In the genomic region with DNA sequence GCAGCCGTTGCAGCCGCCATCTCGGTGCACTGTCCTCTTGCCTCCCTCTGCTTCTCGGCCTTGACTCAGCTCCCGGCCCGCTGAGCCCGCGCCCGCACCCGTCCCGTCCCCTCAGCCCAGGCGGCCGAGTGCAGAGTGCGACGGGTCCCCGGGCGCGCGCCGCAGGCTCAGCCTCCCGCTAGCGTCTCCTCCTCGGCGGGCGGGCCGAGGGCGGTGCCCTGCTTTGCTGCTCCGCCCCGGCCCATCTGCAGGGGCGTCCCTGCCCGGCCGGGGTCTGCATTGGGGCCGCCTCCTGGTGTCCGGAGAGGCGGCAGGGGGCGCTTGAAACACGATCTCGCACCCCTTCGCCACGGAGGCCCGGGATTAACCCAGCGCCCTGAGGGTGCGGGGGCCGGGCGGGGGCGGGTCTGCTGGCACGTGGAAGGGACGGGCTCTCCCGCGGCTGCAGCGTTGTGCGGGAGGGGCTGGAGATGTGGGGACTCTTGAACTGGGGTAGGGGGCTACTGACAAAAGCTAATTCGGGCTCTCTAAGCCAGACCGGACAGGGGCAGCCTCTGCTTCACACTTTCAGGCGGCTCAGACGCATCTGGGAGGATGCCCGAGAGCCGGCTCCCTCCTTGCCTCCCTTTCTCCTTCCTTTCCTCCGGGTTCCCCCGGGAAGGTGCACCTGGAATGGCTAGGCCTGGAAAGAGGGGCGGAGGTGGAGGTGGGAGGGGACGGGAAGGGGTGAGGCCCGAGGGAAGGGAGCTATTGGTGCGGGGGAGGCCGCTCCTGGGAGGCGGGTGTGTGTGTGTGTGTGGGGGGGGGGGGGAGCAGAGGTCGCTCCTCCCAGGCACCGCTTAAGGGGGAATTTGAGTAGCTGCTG, we compare ENCODE assay signal across 8 mouse cellular contexts. TPM values are rescaled to one million over a fixed set of nuclear protein-coding genes. Genes with fewer than 3 reads are reported as not detected.
DNase-seq lines count a peak whose midpoint lies in the region; ATAC-seq and TF ChIP-seq lines count a peak whose summit lies in the region.

No protein-coding gene starts in this region.

- peak; percentile 52; the same call in 1 of the 2 replicates for TF ChIP-seq POLR2A in bone marrow, adult 2 months (IDR thresholded peaks at IDR 0.05; ENCODE audit: borderline replicate concordance, control insufficient read depth, low read depth, low read length)

- peak; percentile 80 for DNase-seq in CD4-positive helper T cell, adult 2 months (ENCODE audit: low read depth, low spot score)
- DNase-seq in liver, embryonic 13.5 days = peak; percentile 79
- DNase-seq in neural tube, embryonic 10.5 days (ENCODE audit: extremely low spot score, low spot score) = peak; percentile 91

- peak; percentile 45 for ATAC-seq in erythroblast, adult 5-6 weeks (replicated peaks; ENCODE audit: low FRiP score, poor library complexity, severe bottlenecking)
- peak; percentile 85 for ATAC-seq in heart, embryonic 12.5 days (ENCODE audit: insufficient number of reproducible peaks, low FRiP score)
- peak; percentile 87 for ATAC-seq in kidney, embryonic 16.5 days (ENCODE audit: low FRiP score, low TSS enrichment)
- peak; percentile 65 for ATAC-seq in liver, embryonic 13.5 days (ENCODE audit: low read depth)
- ATAC-seq in stomach, embryonic 16.5 days (ENCODE audit: insufficient read depth, low FRiP score) = peak; percentile 81

- no peaks in the 10 kb centered on the region for H3K4me1 ChIP-seq in bone marrow, adult 2 months (ENCODE audit: control insufficient read depth, insufficient read depth, low read length)
- peaks cover 44% of the 10 kb centered on the region for H3K4me1 ChIP-seq in heart, embryonic 12.5 days (replicated peaks)
- peaks cover 21% of the 10 kb centered on the region for H3K4me1 ChIP-seq in kidney, embryonic 16.5 days (ENCODE audit: insufficient read depth, low read length)
- peaks cover 74% of the 10 kb centered on the region for H3K4me1 ChIP-seq in liver, embryonic 13.5 days (replicated peaks)
- peaks cover 26% of the 10 kb centered on the region for H3K4me1 ChIP-seq in stomach, embryonic 16.5 days (ENCODE audit: control insufficient read depth, insufficient read depth, low read length)

- peak overlapping the region; percentile 82 for H3K4me2 ChIP-seq in heart, embryonic 12.5 days
- peak overlapping the region; percentile 90 for H3K4me2 ChIP-seq in kidney, embryonic 16.5 days (replicated peaks; ENCODE audit: low read depth, low read length)
- H3K4me2 ChIP-seq in liver, embryonic 13.5 days = peak overlapping the region; percentile 98
- peak overlapping the region; percentile 67 for H3K4me2 ChIP-seq in stomach, embryonic 16.5 days (ENCODE audit: low read depth, low read length)

- WGBS in bone marrow, adult 2 months = under 1% methylated on average over 68 of the region's 68 CpGs
- WGBS in heart, embryonic 12.5 days = 1% methylated on average over 63 of the region's 68 CpGs
- 0% methylated on average over 58 of the region's 68 CpGs for WGBS in kidney, embryonic 16.5 days
- WGBS in liver, embryonic 13.5 days (ENCODE audit: insufficient replicate concordance) = under 1% methylated on average over 59 of the region's 68 CpGs
- WGBS in stomach, embryonic 16.5 days = under 1% methylated on average over 67 of the region's 68 CpGs

- H3K36me3 ChIP-seq in heart, embryonic 12.5 days = peaks cover 27% of the 10 kb centered on the region
- peaks cover 27% of the 10 kb centered on the region for H3K36me3 ChIP-seq in kidney, embryonic 16.5 days (ENCODE audit: insufficient read depth, low read length)
- H3K36me3 ChIP-seq in liver, embryonic 13.5 days = peaks cover 33% of the 10 kb centered on the region
- H3K36me3 ChIP-seq in stomach, embryonic 16.5 days (ENCODE audit: control insufficient read depth, insufficient read depth, low read length) = no peaks in the 10 kb centered on the region

- TF ChIP-seq CTCF in bone marrow, adult 2 months (IDR thresholded peaks at IDR 0.05; ENCODE audit: control insufficient read depth, insufficient read depth, low read length) = no peak

- peak overlapping the region; percentile 63 for H3K4me3 ChIP-seq in bone marrow, adult 2 months (replicated peaks; ENCODE audit: control insufficient read depth, low read depth, low read length)
- peak overlapping the region; percentile 62 for H3K4me3 ChIP-seq in heart, embryonic 12.5 days
- H3K4me3 ChIP-seq in kidney, embryonic 16.5 days (ENCODE audit: low read length) = peak overlapping the region; percentile 63
- peak overlapping the region; percentile 83 for H3K4me3 ChIP-seq in liver, embryonic 13.5 days (replicated peaks)
- H3K4me3 ChIP-seq in stomach, embryonic 16.5 days (replicated peaks; ENCODE audit: low read length) = peak overlapping the region; percentile 70

- H3K9ac ChIP-seq in heart, embryonic 12.5 days = peak overlapping the region; percentile 76
- peak overlapping the region; percentile 81 for H3K9ac ChIP-seq in kidney, embryonic 16.5 days (replicated peaks; ENCODE audit: low read length)
- peak overlapping the region; percentile 90 for H3K9ac ChIP-seq in liver, embryonic 13.5 days
- peak overlapping the region; percentile 72 for H3K9ac ChIP-seq in stomach, embryonic 16.5 days (ENCODE audit: low read length)

- no peaks in the 10 kb centered on the region for H3K9me3 ChIP-seq in heart, embryonic 12.5 days (replicated peaks)
- no peaks in the 10 kb centered on the region for H3K9me3 ChIP-seq in kidney, embryonic 16.5 days (ENCODE audit: low read length)
- no peaks in the 10 kb centered on the region for H3K9me3 ChIP-seq in liver, embryonic 13.5 days (replicated peaks)
- no peaks in the 10 kb centered on the region for H3K9me3 ChIP-seq in stomach, embryonic 16.5 days (replicated peaks; ENCODE audit: control insufficient read depth, low read length)

- H3K27me3 ChIP-seq in heart, embryonic 12.5 days (replicated peaks) = no peaks in the 10 kb centered on the region
- no peaks in the 10 kb centered on the region for H3K27me3 ChIP-seq in kidney, embryonic 16.5 days (ENCODE audit: insufficient read depth, low read length)
- no peaks in the 10 kb centered on the region for H3K27me3 ChIP-seq in liver, embryonic 13.5 days
- H3K27me3 ChIP-seq in stomach, embryonic 16.5 days (ENCODE audit: control insufficient read depth, insufficient read depth, low read length) = no peaks in the 10 kb centered on the region

- H3K27ac ChIP-seq in bone marrow, adult 2 months (ENCODE audit: control insufficient read depth, insufficient read depth, low read depth, low read length, poor library complexity) = peak overlapping the region; percentile 57; the same call in 1 of the 2 replicates
- H3K27ac ChIP-seq in heart, embryonic 12.5 days (ENCODE audit: poor library complexity, severe bottlenecking) = peak overlapping the region; percentile 91
- H3K27ac ChIP-seq in kidney, embryonic 16.5 days (ENCODE audit: low read length) = peak overlapping the region; percentile 98
- peak overlapping the region; percentile 93 for H3K27ac ChIP-seq in liver, embryonic 13.5 days
- peak overlapping the region; percentile 92 for H3K27ac ChIP-seq in stomach, embryonic 16.5 days (ENCODE audit: low read length)

RNA-seq across cellular contexts. Expression of a gene that starts 1.3 kb away (rescaled TPM):
- polyA plus RNA-seq in bone marrow, adult 2 months (2011; ENCODE audit: insufficient read depth, insufficient read length, low replicate concordance, missing spikeins) = 31.6 and 50.1 TPM in 2 replicates
- 7.9 and 15.9 TPM in 2 replicates for total RNA-seq in erythroblast, adult 5-6 weeks (2015; ENCODE audit: low replicate concordance)
- total RNA-seq in erythroblast, adult 5-6 weeks (2017; ENCODE audit: low replicate concordance) = 4.0 and 4.3 TPM in 2 replicates
- polyA plus RNA-seq in heart, embryonic 12.5 days (2016; fragmentation: Nextera tagmentation; extraction: Ambion mirVana) = 45.0 and 50.5 TPM in 2 replicates
- polyA plus RNA-seq in kidney, embryonic 16.5 days (2015; fragmentation: Nextera tagmentation; extraction: Ambion mirVana) = 107 and 119 TPM in 2 replicates
- 59.1 and 64.7 TPM in 2 replicates for polyA plus RNA-seq in liver, embryonic 13.5 days (2015; fragmentation: Nextera tagmentation; extraction: Ambion mirVana)
- 75.2 and 84.9 TPM in 2 replicates for polyA plus RNA-seq in stomach, embryonic 16.5 days (2015; fragmentation: Nextera tagmentation; extraction: Ambion mirVana)

RNA-seq across cellular contexts. Expression of a gene that starts 1.3 kb away (rescaled TPM):
- 12.8 and 23.1 TPM in 2 replicates for polyA plus RNA-seq in bone marrow, adult 2 months (2011; ENCODE audit: insufficient read depth, insufficient read length, low replicate concordance, missing spikeins)
- total RNA-seq in erythroblast, adult 5-6 weeks (2015; ENCODE audit: low replicate concordance) = 1.7 and 5.0 TPM in 2 replicates
- 3.3 and 8.9 TPM in 2 replicates for total RNA-seq in erythroblast, adult 5-6 weeks (2017; ENCODE audit: low replicate concordance)
- polyA plus RNA-seq in heart, embryonic 12.5 days (2016; fragmentation: Nextera tagmentation; extraction: Ambion mirVana) = 6.2 and 7.0 TPM in 2 replicates
- 18.7 and 20.1 TPM in 2 replicates for polyA plus RNA-seq in kidney, embryonic 16.5 days (2015; fragmentation: Nextera tagmentation; extraction: Ambion mirVana)
- polyA plus RNA-seq in liver, embryonic 13.5 days (2015; fragmentation: Nextera tagmentation; extraction: Ambion mirVana) = 7.4 and 7.6 TPM in 2 replicates
- 11.6 and 12.9 TPM in 2 replicates for polyA plus RNA-seq in stomach, embryonic 16.5 days (2015; fragmentation: Nextera tagmentation; extraction: Ambion mirVana)

RNA-seq across cellular contexts. Expression of a gene that starts 16.7 kb away (rescaled TPM):
- 0.36 TPM in 1 of 2 replicates, not detected in the other for polyA plus RNA-seq in bone marrow, adult 2 months (2011; ENCODE audit: insufficient read depth, insufficient read length, low replicate concordance, missing spikeins)
- not detected in 2 replicates for total RNA-seq in erythroblast, adult 5-6 weeks (2015; ENCODE audit: low replicate concordance)
- total RNA-seq in erythroblast, adult 5-6 weeks (2017; ENCODE audit: low replicate concordance) = not detected in 2 replicates
- 0.54 and 0.94 TPM in 2 replicates for polyA plus RNA-seq in heart, embryonic 12.5 days (2016; fragmentation: Nextera tagmentation; extraction: Ambion mirVana)
- 5.4 and 5.9 TPM in 2 replicates for polyA plus RNA-seq in kidney, embryonic 16.5 days (2015; fragmentation: Nextera tagmentation; extraction: Ambion mirVana)
- polyA plus RNA-seq in liver, embryonic 13.5 days (2015; fragmentation: Nextera tagmentation; extraction: Ambion mirVana) = 0.31 and 0.38 TPM in 2 replicates
- 5.2 and 5.6 TPM in 2 replicates for polyA plus RNA-seq in stomach, embryonic 16.5 days (2015; fragmentation: Nextera tagmentation; extraction: Ambion mirVana)

RNA-seq across cellular contexts. Expression of a gene that starts 18.1 kb away (rescaled TPM):
- not detected in 2 replicates for polyA plus RNA-seq in bone marrow, adult 2 months (2011; ENCODE audit: insufficient read depth, insufficient read length, low replicate concordance, missing spikeins)
- total RNA-seq in erythroblast, adult 5-6 weeks (2015; ENCODE audit: low replicate concordance) = not detected in 2 replicates
- not detected in 2 replicates for total RNA-seq in erythroblast, adult 5-6 weeks (2017; ENCODE audit: low replicate concordance)
- 0.14 and 0.22 TPM in 2 replicates for polyA plus RNA-seq in heart, embryonic 12.5 days (2016; fragmentation: Nextera tagmentation; extraction: Ambion mirVana)
- polyA plus RNA-seq in kidney, embryonic 16.5 days (2015; fragmentation: Nextera tagmentation; extraction: Ambion mirVana) = 1.2 and 2.0 TPM in 2 replicates
- polyA plus RNA-seq in liver, embryonic 13.5 days (2015; fragmentation: Nextera tagmentation; extraction: Ambion mirVana) = 3.2 and 4.0 TPM in 2 replicates
- polyA plus RNA-seq in stomach, embryonic 16.5 days (2015; fragmentation: Nextera tagmentation; extraction: Ambion mirVana) = 1.0 and 1.3 TPM in 2 replicates

RNA-seq across cellular contexts. Expression of a gene that starts 23.2 kb away (rescaled TPM):
- 3.7 and 7.0 TPM in 2 replicates for polyA plus RNA-seq in bone marrow, adult 2 months (2011; ENCODE audit: insufficient read depth, insufficient read length, low replicate concordance, missing spikeins)
- total RNA-seq in erythroblast, adult 5-6 weeks (2015; ENCODE audit: low replicate concordance) = not detected in 2 replicates
- 0.26 and 0.70 TPM in 2 replicates for total RNA-seq in erythroblast, adult 5-6 weeks (2017; ENCODE audit: low replicate concordance)
- polyA plus RNA-seq in heart, embryonic 12.5 days (2016; fragmentation: Nextera tagmentation; extraction: Ambion mirVana) = 4.0 and 5.2 TPM in 2 replicates
- polyA plus RNA-seq in kidney, embryonic 16.5 days (2015; fragmentation: Nextera tagmentation; extraction: Ambion mirVana) = 7.6 and 8.0 TPM in 2 replicates
- 1.0 TPM in 2 replicates for polyA plus RNA-seq in liver, embryonic 13.5 days (2015; fragmentation: Nextera tagmentation; extraction: Ambion mirVana)
- polyA plus RNA-seq in stomach, embryonic 16.5 days (2015; fragmentation: Nextera tagmentation; extraction: Ambion mirVana) = 9.7 and 10.3 TPM in 2 replicates

Comparison
In these comparisons a context has a peak if more than half of its experiments do, and no peak if none do; other contexts are left out.
1. Peak in every context shown above with its lines: DNase-seq, ATAC-seq, H3K4me3 ChIP-seq and H3K27ac ChIP-seq.